Mouse (Mus musculus): ENCODE measurements at regions not wholly inside any gene's neighbourhood (a gene's known extent, or its start where the extent isn't known, plus 50 kb on each side); places are given as distances from the start of the nearest gene placed in this dataset.

DNA sequence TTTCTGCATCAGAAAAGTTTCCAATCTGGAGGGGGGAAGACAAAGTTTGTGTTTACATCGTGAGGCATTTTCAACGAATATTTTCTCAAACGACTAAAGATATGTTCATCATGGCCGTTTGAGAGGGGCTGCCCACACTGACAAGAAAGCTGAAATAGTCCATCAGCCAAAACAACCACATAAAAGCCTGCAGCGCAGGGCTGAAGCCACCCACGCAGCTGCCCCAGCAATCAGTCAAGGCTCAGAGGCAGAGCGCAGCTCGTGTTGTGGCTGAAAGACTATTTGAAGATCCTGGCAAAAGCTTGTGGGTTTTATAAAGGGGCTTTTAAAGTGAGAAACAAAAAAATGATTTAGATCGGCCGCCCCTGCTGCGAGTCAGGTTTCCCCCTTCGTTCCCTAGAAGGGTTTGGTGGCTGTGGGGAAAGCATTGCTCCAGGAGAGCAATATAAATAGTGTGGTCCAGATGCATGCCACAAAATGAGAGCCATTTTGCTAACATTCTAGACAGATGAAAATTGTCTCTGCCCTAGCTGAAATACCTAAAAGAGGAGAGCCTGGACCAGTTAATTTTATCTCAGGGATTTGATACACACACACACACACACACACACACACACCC is 105.0 kb upstream of the Otud4 start:
- Histone ChIP-seq H3K9me3 (ENCODE audit: control insufficient read depth) (no peaks in the 10 kb centered on the region), H3K36me3 (ENCODE audit: control insufficient read depth, insufficient read depth) (no peaks in the 10 kb centered on the region), H3K4me1 (replicated peaks; ENCODE audit: control insufficient read depth, insufficient read depth, low read length) (no peaks in the 10 kb centered on the region), H3K4me3 (ENCODE audit: low read depth, low read length) (no peak overlapping the region), H3K4me2 (replicated peaks; ENCODE audit: low read depth) (no peak overlapping the region), H3K27ac (ENCODE audit: low read depth, low read length) (no peak overlapping the region), H3K9ac (ENCODE audit: low read depth, low read length) (no peak overlapping the region), H3K27me3 (replicated peaks; ENCODE audit: control insufficient read depth, insufficient read depth, low read length) (no peaks in the 10 kb centered on the region)
- TF ChIP-seq CTCF (IDR thresholded peaks at IDR 0.05; ENCODE audit: low read depth): no peak
- WGBS: 57% methylated on average over 12 of the region's 12 CpGs
- no peak for ATAC-seq

DNA sequence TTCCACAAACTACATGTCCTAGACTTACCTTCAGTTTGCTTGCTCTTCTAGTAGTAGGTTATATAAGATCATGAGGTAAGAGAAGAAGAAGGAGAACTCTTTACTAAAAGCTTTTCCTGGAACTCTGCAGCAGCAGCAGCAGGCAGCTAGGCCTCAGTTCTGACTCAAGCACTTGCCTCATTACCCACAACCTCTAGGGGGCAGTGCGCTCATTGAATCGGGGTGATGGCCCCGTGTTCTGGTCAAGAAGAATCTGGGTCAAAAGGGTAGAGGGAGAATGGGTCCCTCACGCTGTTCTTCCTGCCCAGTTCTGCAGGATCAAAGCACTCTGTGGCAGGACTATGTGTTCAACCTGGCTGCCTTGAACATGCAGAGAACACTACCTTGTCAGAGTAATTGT is 109.9 kb upstream of the Otud4 start:
- H3K36me3 ChIP-seq (ENCODE audit: control insufficient read depth, insufficient read depth): no peaks in the 10 kb centered on the region
- TF ChIP-seq CTCF (IDR thresholded peaks at IDR 0.05; ENCODE audit: low read depth): peak; percentile 68
- no peaks in the 10 kb centered on the region for H3K27me3 ChIP-seq (replicated peaks; ENCODE audit: control insufficient read depth, insufficient read depth, low read length)
- WGBS: 35% methylated on average over 4 of the region's 4 CpGs
- H3K4me2 ChIP-seq (replicated peaks; ENCODE audit: low read depth): no peak overlapping the region
- H3K9me3 ChIP-seq (ENCODE audit: control insufficient read depth): no peaks in the 10 kb centered on the region
- no peak overlapping the region for H3K9ac ChIP-seq (ENCODE audit: low read depth, low read length)
- no peaks in the 10 kb centered on the region for H3K4me1 ChIP-seq (replicated peaks; ENCODE audit: control insufficient read depth, insufficient read depth, low read length)
- no peak overlapping the region for H3K4me3 ChIP-seq (ENCODE audit: low read depth, low read length)
- no peak for ATAC-seq
- no peak overlapping the region for H3K27ac ChIP-seq (ENCODE audit: low read depth, low read length)

DNA sequence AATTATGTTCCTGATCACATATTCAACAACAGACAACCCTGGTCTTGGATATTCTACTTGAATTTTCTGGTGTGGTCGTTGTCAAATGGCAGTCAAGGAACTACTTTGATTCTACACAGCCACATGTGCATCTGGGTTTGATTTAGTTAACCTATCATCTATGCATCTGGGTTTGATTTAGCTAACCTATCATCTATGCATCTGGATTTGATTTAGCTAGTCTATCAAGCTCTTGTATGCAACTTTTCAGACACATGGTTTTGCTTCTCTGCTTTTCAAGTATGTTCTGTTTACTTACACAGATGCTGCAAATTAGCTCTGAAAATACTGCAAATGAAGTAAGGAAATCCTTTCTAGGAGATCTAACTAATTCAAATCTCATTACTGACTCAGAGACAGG is 117.4 kb upstream of the Otud4 start:
- Histone ChIP-seq H3K27ac (ENCODE audit: low read depth, low read length) (no peak overlapping the region), H3K27me3 (replicated peaks; ENCODE audit: control insufficient read depth, insufficient read depth, low read length) (no peaks in the 10 kb centered on the region), H3K4me3 (ENCODE audit: low read depth, low read length) (no peak overlapping the region), H3K4me1 (replicated peaks; ENCODE audit: control insufficient read depth, insufficient read depth, low read length) (no peaks in the 10 kb centered on the region), H3K9me3 (ENCODE audit: control insufficient read depth) (no peaks in the 10 kb centered on the region), H3K36me3 (ENCODE audit: control insufficient read depth, insufficient read depth) (no peaks in the 10 kb centered on the region), H3K9ac (ENCODE audit: low read depth, low read length) (no peak overlapping the region), H3K4me2 (replicated peaks; ENCODE audit: low read depth) (no peak overlapping the region)
- ATAC-seq: no peak
- TF ChIP-seq CTCF (IDR thresholded peaks at IDR 0.05; ENCODE audit: low read depth): no peak
- 74% methylated on average over 1 of the region's 1 CpGs for WGBS

DNA sequence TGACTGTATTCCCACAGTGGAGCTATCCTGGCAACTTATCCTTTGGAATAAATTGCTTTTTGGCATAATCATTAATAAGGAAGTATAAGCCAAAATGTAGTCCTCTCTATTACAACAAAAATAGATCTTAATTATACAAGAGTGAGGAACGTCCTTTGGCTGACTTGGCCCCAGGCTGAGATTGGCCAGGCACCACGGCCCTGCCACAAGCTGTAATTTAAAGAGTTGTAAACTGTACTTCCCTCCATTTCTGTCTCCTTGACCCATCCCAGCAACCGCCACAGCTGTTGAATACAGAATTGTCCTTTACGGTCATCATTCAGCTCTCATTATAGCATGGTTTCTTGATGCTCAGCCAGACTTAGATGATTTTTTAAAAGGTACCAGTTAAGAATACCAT is 119.6 kb upstream of the Smad1 start:
- no peak for ATAC-seq
- H3K9ac ChIP-seq (ENCODE audit: low read depth, low read length): no peak overlapping the region
- H3K4me1 ChIP-seq (replicated peaks; ENCODE audit: control insufficient read depth, insufficient read depth, low read length): no peaks in the 10 kb centered on the region
- no peak overlapping the region for H3K4me3 ChIP-seq (ENCODE audit: low read depth, low read length)
- no peak overlapping the region for H3K27ac ChIP-seq (ENCODE audit: low read depth, low read length)
- TF ChIP-seq CTCF (IDR thresholded peaks at IDR 0.05; ENCODE audit: low read depth): no peak
- no peak overlapping the region for H3K4me2 ChIP-seq (replicated peaks; ENCODE audit: low read depth)
- no peaks in the 10 kb centered on the region for H3K9me3 ChIP-seq (ENCODE audit: control insufficient read depth)
- whole genome bisulfite sequencing: 48% methylated on average over 4 of the region's 4 CpGs
- H3K27me3 ChIP-seq (replicated peaks; ENCODE audit: control insufficient read depth, insufficient read depth, low read length): no peaks in the 10 kb centered on the region
- H3K36me3 ChIP-seq (ENCODE audit: control insufficient read depth, insufficient read depth): no peaks in the 10 kb centered on the region

DNA sequence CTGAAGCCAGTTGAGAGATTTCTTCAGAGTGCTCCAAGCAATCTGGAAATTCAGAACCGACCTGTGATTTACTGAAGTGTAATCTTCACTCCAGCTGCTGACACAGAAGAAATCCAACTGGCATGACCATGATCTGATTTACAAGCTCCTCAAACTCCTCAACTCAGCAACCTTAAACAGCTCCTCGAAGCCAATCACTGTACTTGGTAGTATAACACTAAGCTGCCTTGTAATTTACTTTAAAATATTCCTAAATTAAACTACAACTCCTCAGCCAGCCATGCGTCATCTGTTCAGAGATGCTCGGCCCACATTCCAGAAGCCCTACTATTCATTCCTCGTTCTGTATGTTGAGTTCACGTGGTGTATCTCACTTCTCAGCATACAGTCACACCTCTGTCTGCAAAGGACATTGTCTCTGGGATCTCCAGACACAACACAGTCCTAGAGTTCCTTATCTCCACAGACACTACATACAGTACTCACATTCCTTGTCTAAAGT is 116.0 kb upstream of the Smad1 start:
- Histone ChIP-seq H3K36me3 (ENCODE audit: control insufficient read depth, insufficient read depth) (no peaks in the 10 kb centered on the region), H3K4me3 (ENCODE audit: low read depth, low read length) (no peak overlapping the region), H3K4me2 (replicated peaks; ENCODE audit: low read depth) (no peak overlapping the region), H3K27me3 (replicated peaks; ENCODE audit: control insufficient read depth, insufficient read depth, low read length) (no peaks in the 10 kb centered on the region), H3K27ac (ENCODE audit: low read depth, low read length) (no peak overlapping the region), H3K9me3 (ENCODE audit: control insufficient read depth) (no peaks in the 10 kb centered on the region), H3K4me1 (replicated peaks; ENCODE audit: control insufficient read depth, insufficient read depth, low read length) (no peaks in the 10 kb centered on the region), H3K9ac (ENCODE audit: low read depth, low read length) (no peak overlapping the region)
- no peak for TF ChIP-seq CTCF (IDR thresholded peaks at IDR 0.05; ENCODE audit: low read depth)
- WGBS: 62% methylated on average over 6 of the region's 6 CpGs
- no peak for ATAC-seq

DNA sequence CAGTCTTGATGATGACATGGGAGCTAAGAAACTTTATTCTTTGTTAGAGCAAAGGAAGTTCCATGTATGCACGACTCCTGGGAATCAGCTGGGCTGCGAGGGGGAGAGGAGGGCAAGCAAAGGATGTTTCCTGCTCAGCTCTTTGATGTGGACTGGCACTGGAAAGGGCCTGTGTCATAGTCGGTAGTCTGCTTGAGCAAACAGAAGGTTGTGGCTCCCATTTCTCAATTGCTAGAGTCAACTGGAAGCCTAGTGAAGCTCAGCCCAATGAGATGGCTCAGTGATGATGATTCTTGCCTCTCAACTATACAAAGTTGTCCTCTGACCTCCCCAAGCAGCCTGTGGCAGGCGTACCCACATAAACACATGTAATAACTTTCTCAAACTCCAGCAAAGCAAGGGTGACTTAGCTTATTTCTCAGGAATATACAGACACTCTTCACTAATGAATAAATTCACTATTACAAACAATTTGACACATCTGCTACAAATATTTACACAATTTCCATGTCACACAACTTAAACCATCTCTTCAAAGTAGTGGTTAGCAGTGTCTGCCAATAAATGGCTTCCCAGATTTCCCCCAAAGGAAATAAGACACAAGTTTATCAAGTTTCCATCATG is 115.4 kb upstream of the Smad1 start:
- TF ChIP-seq CTCF (IDR thresholded peaks at IDR 0.05; ENCODE audit: low read depth): no peak
- Histone ChIP-seq H3K4me1 (replicated peaks; ENCODE audit: control insufficient read depth, insufficient read depth, low read length) (no peaks in the 10 kb centered on the region), H3K27ac (ENCODE audit: low read depth, low read length) (no peak overlapping the region), H3K4me3 (ENCODE audit: low read depth, low read length) (no peak overlapping the region), H3K4me2 (replicated peaks; ENCODE audit: low read depth) (no peak overlapping the region), H3K36me3 (ENCODE audit: control insufficient read depth, insufficient read depth) (no peaks in the 10 kb centered on the region), H3K9me3 (ENCODE audit: control insufficient read depth) (no peaks in the 10 kb centered on the region), H3K9ac (ENCODE audit: low read depth, low read length) (no peak overlapping the region), H3K27me3 (replicated peaks; ENCODE audit: control insufficient read depth, insufficient read depth, low read length) (no peaks in the 10 kb centered on the region)
- ATAC-seq: no peak
- 38% methylated on average over 4 of the region's 4 CpGs for WGBS
